Mouse (Mus musculus) hindbrain, embryonic 11.5 days (tissue): Measurements from ENCODE around the gene Colgalt1. TPM values are rescaled to one million over a fixed set of nuclear protein-coding genes. Genes with fewer than 3 reads are reported as not detected.

Experiments used
- ATAC-seq: fragments of 200-750 bp; cut with Nextera tagmentation; 2 replicates; pipeline ENCODE4 v1.8.0; 2017; ENCODE audit warnings: mild to moderate bottlenecking, moderate TSS enrichment, moderate library complexity; ENCODE audit not compliant: low FRiP score
- DNase-seq: peaks from one replicate; pipeline ENCODE4 v3.0.0-alpha.2; 2015; ENCODE audit warnings: low spot score
- H3K27ac ChIP-seq: fragments of 300-500 bp; sonication (generic); 2 replicates; pipeline ENCODE4 v1.5.1; 2014; ENCODE audit warnings: mild to moderate bottlenecking, low read depth, low read length
- H3K27me3 ChIP-seq: fragments of 300-500 bp; sonication (generic); 2 replicates; pipeline ENCODE4 v1.6.1; 2014; ENCODE audit warnings: mild to moderate bottlenecking, low read length, moderate library complexity, mixed read lengths; ENCODE audit not compliant: control insufficient read depth, insufficient read depth
- H3K36me3 ChIP-seq: fragments of 300-500 bp; sonication (generic); 2 replicates; pipeline ENCODE4 v1.6.1; 2014; ENCODE audit warnings: mild to moderate bottlenecking, low read length, moderate library complexity, mixed read lengths; ENCODE audit not compliant: control insufficient read depth, insufficient read depth
- H3K4me1 ChIP-seq: fragments of 300-500 bp; sonication (generic); replicated peaks from 2 replicates; pipeline ENCODE4 v1.6.1; 2014; ENCODE audit warnings: low read length, mixed read lengths; ENCODE audit not compliant: control insufficient read depth, insufficient read depth
- H3K4me2 ChIP-seq: fragments of 300-500 bp; sonication (generic); replicated peaks from 2 replicates; pipeline ENCODE4 v1.6.1; 2014; ENCODE audit warnings: mild to moderate bottlenecking, low read depth, low read length
- H3K4me3 ChIP-seq: fragments of 300-500 bp; sonication (generic); 2 replicates; pipeline ENCODE4 v1.5.1; 2014; ENCODE audit warnings: low read depth, low read length
- H3K9ac ChIP-seq: fragments of 300-500 bp; sonication (generic); 2 replicates; pipeline ENCODE4 v1.6.1; 2014; ENCODE audit warnings: low read depth, low read length
- H3K9me3 ChIP-seq: fragments of 300-500 bp; sonication (generic); 2 replicates; pipeline ENCODE4 v1.6.1; 2016; ENCODE audit warnings: low read length; ENCODE audit not compliant: control insufficient read depth
- WGBS: fragments of 180-500 bp; shearing (Covaris S2); extraction: QIAGEN DNeasy Blood & Tissue Kit; methylation state at CpG from one replicate; pipeline ENCODE4 v1.1.7; 2014; 5-methylcytosine and 5-hydroxymethylcytosine counted together
- polyA plus RNA-seq: library from polyadenylated mRNA; unstranded; fragments of >200 nt; fragmentation: Nextera tagmentation; extraction: Ambion mirVana; gene quantifications from 2 replicates; pipeline ENCODE4 v1.2.1, GENCODE M21; 2014

Colgalt1 gene
- polyA plus RNA-seq, 1 experiment from 2014 or later = 41.3 TPM

- Histone ChIP-seq H3K9me3 (peaks cover 3% of the 10 kb centered on the region; the same call in 1 of the 2 replicates), H3K27me3 (peaks cover 21% of the 10 kb centered on the region), H3K36me3 (peaks cover 2% of the 10 kb centered on the region), H3K4me2 (peak overlapping the region; percentile 92), H3K9ac (peak overlapping the region; percentile 68), H3K4me1 (peaks cover 5% of the 10 kb centered on the region), H3K27ac (0 out of 2 replicates have a peak overlapping the region, but pooled peaks have one; percentile 51), H3K4me3 (peak overlapping the region; percentile 44)
- ATAC-seq (no peak; the same call in 1 of the 2 replicates), DNase-seq (no peak)
- 7% methylated on average over 16 of the region's 16 CpGs for WGBS
Observed at GRCm38 (mm10) chr8:71628396-71629095, 17.7 kb downstream of the Colgalt1 start.

GRCm38 (mm10) chr8:71629096-71629697, 18.4 kb downstream of the Colgalt1 start:
- DNase-seq (peak; percentile 96), ATAC-seq (peak; percentile 89)
- no peaks in the 10 kb centered on the region for H3K36me3 ChIP-seq
- peaks cover 24% of the 10 kb centered on the region for H3K27me3 ChIP-seq
- under 1% methylated on average over 55 of the region's 55 CpGs for WGBS
- peaks cover 3% of the 10 kb centered on the region; the same call in 1 of the 2 replicates for H3K9me3 ChIP-seq
- H3K27ac ChIP-seq = peak overlapping the region; percentile 51; the same call in 1 of the 2 replicates
- peak overlapping the region; percentile 44 for H3K4me3 ChIP-seq
- peak overlapping the region; percentile 68 for H3K9ac ChIP-seq
- H3K4me1 ChIP-seq = peaks cover 5% of the 10 kb centered on the region
- peak overlapping the region; percentile 92 for H3K4me2 ChIP-seq

- Histone ChIP-seq H3K27me3 (peaks cover 26% of the 10 kb centered on the region), H3K27ac (no peak overlapping the region), H3K9ac (peak overlapping the region; percentile 68; the same call in 1 of the 2 replicates), H3K9me3 (peaks cover 3% of the 10 kb centered on the region; the same call in 1 of the 2 replicates), H3K36me3 (no peaks in the 10 kb centered on the region), H3K4me2 (peak overlapping the region; percentile 92), H3K4me3 (peak overlapping the region; percentile 44), H3K4me1 (peaks cover 5% of the 10 kb centered on the region)
- peak; percentile 58 for DNase-seq
- ATAC-seq = peak; percentile 51
- 4% methylated on average over 25 of the region's 25 CpGs for WGBS
Observed at GRCm38 (mm10) chr8:71629781-71630212, 19.0 kb downstream of the Colgalt1 start.

- ATAC-seq = no peak
- no peak for DNase-seq
- Histone ChIP-seq H3K4me1 (peaks cover 5% of the 10 kb centered on the region), H3K27ac (no peak overlapping the region), H3K4me3 (no peak overlapping the region), H3K36me3 (no peaks in the 10 kb centered on the region), H3K4me2 (no peak overlapping the region), H3K9ac (no peak overlapping the region), H3K27me3 (peaks cover 28% of the 10 kb centered on the region), H3K9me3 (peaks cover 3% of the 10 kb centered on the region; the same call in 1 of the 2 replicates)
- 86% methylated on average over 6 of the region's 6 CpGs for WGBS
Observed at GRCm38 (mm10) chr8:71630761-71631160, 20.0 kb downstream of the Colgalt1 start.

GRCm38 (mm10) chr8:71631897-71632296, 21.1 kb downstream of the Colgalt1 start:
- no peak for ATAC-seq
- Histone ChIP-seq H3K4me2 (no peak overlapping the region), H3K4me3 (no peak overlapping the region), H3K36me3 (no peaks in the 10 kb centered on the region), H3K27ac (no peak overlapping the region), H3K9ac (no peak overlapping the region), H3K4me1 (peaks cover 5% of the 10 kb centered on the region), H3K9me3 (peaks cover 3% of the 10 kb centered on the region; the same call in 1 of the 2 replicates), H3K27me3 (peaks cover 28% of the 10 kb centered on the region)
- DNase-seq = no peak
- 69% methylated on average over 2 of the region's 2 CpGs for WGBS

- Histone ChIP-seq H3K4me2 (no peak overlapping the region), H3K36me3 (no peaks in the 10 kb centered on the region), H3K4me3 (no peak overlapping the region), H3K4me1 (peaks cover 5% of the 10 kb centered on the region), H3K27me3 (peaks cover 28% of the 10 kb centered on the region), H3K9ac (no peak overlapping the region), H3K27ac (no peak overlapping the region), H3K9me3 (peaks cover 3% of the 10 kb centered on the region; the same call in 1 of the 2 replicates)
- ATAC-seq (no peak), DNase-seq (peak; percentile 21)
- WGBS = 10% methylated on average over 19 of the region's 22 CpGs
Observed at GRCm38 (mm10) chr8:71633164-71633563, 22.4 kb downstream of the Colgalt1 start.

GRCm38 (mm10) chr8:71633981-71634667, 23.3 kb downstream of the Colgalt1 start:
- 0 out of 2 replicates have a peak overlapping the region, but pooled peaks have one; percentile 11 for H3K9ac ChIP-seq
- 0 out of 2 replicates have a peak, but pooled peaks cover 2% of the 10 kb centered on the region for H3K4me1 ChIP-seq
- 1% methylated on average over 26 of the region's 26 CpGs for WGBS
- no peak overlapping the region for H3K4me3 ChIP-seq
- H3K9me3 ChIP-seq = peaks cover 3% of the 10 kb centered on the region; the same call in 1 of the 2 replicates
- H3K4me2 ChIP-seq = peak overlapping the region; percentile 31
- no peak overlapping the region for H3K27ac ChIP-seq
- no peaks in the 10 kb centered on the region for H3K36me3 ChIP-seq
- peaks cover 28% of the 10 kb centered on the region for H3K27me3 ChIP-seq
- ATAC-seq (peak; percentile 36), DNase-seq (peak; percentile 78)
